Mouse (Mus musculus): Measurements from ENCODE around the gene Rbm8a2.
A peak's percentile ranks its signal among the peaks of the same experiment; 100 is the strongest.
"Not testable (repeated sequence)": the region's sequence is repeated elsewhere in the genome, so short reads cannot be mapped to it uniquely, and the experiment has no call there.

The Rbm8a2 gene

GRCm38 (mm10) chr1:175979014-175979413, at the start of gene Rbm8a2:
Gene Rbm8a2, minus strand, starts transcription at chr1:175979114.
- DNase-seq (ENCODE audit: low read depth, low spot score) = not testable (repeated sequence)

GRCm38 (mm10) chr1:176028397-176028796, 49.5 kb upstream of the Rbm8a2 start:
- no peak for DNase-seq (ENCODE audit: low read depth, low spot score)

- DNase-seq (ENCODE audit: low read depth, low spot score) = no peak
Observed at GRCm38 (mm10) chr1:176024501-176024900, 45.6 kb upstream of the Rbm8a2 start.

- no peak for DNase-seq (ENCODE audit: low read depth, low spot score)
Observed at GRCm38 (mm10) chr1:176018523-176018922, 39.6 kb upstream of the Rbm8a2 start.

- DNase-seq (ENCODE audit: low read depth, low spot score) = no peak
Observed at GRCm38 (mm10) chr1:176016076-176016475, 37.2 kb upstream of the Rbm8a2 start.

GRCm38 (mm10) chr1:176013497-176014268, 34.8 kb upstream of the Rbm8a2 start:
- DNase-seq (ENCODE audit: low read depth, low spot score) = no peak

GRCm38 (mm10) chr1:176011535-176011934, 32.6 kb upstream of the Rbm8a2 start:
- no peak for DNase-seq (ENCODE audit: low read depth, low spot score)

- DNase-seq (ENCODE audit: low read depth, low spot score) = no peak
Observed at GRCm38 (mm10) chr1:176011072-176011471, 32.2 kb upstream of the Rbm8a2 start.

GRCm38 (mm10) chr1:176008411-176008810, 29.5 kb upstream of the Rbm8a2 start:
- DNase-seq (ENCODE audit: low read depth, low spot score) = no peak

GRCm38 (mm10) chr1:176000599-176000998, 21.7 kb upstream of the Rbm8a2 start:
- DNase-seq (ENCODE audit: low read depth, low spot score) = no peak

- DNase-seq (ENCODE audit: low read depth, low spot score) = no peak
Observed at GRCm38 (mm10) chr1:175997076-175997651, 18.2 kb upstream of the Rbm8a2 start.

- DNase-seq (ENCODE audit: low read depth, low spot score) = no peak
Observed at GRCm38 (mm10) chr1:175988912-175989311, 10.0 kb upstream of the Rbm8a2 start.

- no peak for DNase-seq (ENCODE audit: low read depth, low spot score)
Observed at GRCm38 (mm10) chr1:175988448-175988847, 9.5 kb upstream of the Rbm8a2 start.

GRCm38 (mm10) chr1:175970710-175971109, 8.2 kb downstream of the Rbm8a2 start:
- DNase-seq (ENCODE audit: low read depth, low spot score) = no peak

GRCm38 (mm10) chr1:175967004-175967745, 11.7 kb downstream of the Rbm8a2 start:
- DNase-seq (ENCODE audit: low read depth, low spot score) = no peak

GRCm38 (mm10) chr1:175961786-175962185, 17.1 kb downstream of the Rbm8a2 start:
- DNase-seq (ENCODE audit: low read depth, low spot score) = no peak

- no peak for DNase-seq (ENCODE audit: low read depth, low spot score)
Observed at GRCm38 (mm10) chr1:175950851-175951250, 28.1 kb downstream of the Rbm8a2 start.

- DNase-seq (ENCODE audit: low read depth, low spot score) = no peak
Observed at GRCm38 (mm10) chr1:175950421-175950820, 28.5 kb downstream of the Rbm8a2 start.

- DNase-seq (ENCODE audit: low read depth, low spot score) = no peak
Observed at GRCm38 (mm10) chr1:175946718-175947315, 32.1 kb downstream of the Rbm8a2 start.

GRCm38 (mm10) chr1:175943168-175943567, 35.7 kb downstream of the Rbm8a2 start:
- no peak for DNase-seq (ENCODE audit: low read depth, low spot score)

GRCm38 (mm10) chr1:175938731-175939130, 40.2 kb downstream of the Rbm8a2 start:
- DNase-seq (ENCODE audit: low read depth, low spot score) = no peak

GRCm38 (mm10) chr1:175936282-175936737, 42.6 kb downstream of the Rbm8a2 start:
- DNase-seq (ENCODE audit: low read depth, low spot score) = peak; percentile 26
